Mouse (Mus musculus) erythroblast, embryonic 14.5 days (primary cell): ENCODE measurements at regions not wholly inside any gene's neighbourhood (a gene's known extent, or its start where the extent isn't known, plus 50 kb on each side); places are given as distances from the start of the nearest gene placed in this dataset.

Experiments
- H3K27me3 ChIP-seq: 2 replicates; pipeline ENCODE4 v1.6.1; 2012; ENCODE audit warnings: inconsistent platforms; ENCODE audit not compliant: control insufficient read depth
- H3K36me3 ChIP-seq: 2 replicates; pipeline ENCODE4 v1.6.1; 2012; ENCODE audit warnings: mild to moderate bottlenecking, inconsistent platforms; ENCODE audit not compliant: control insufficient read depth
- H3K4me1 ChIP-seq: 2 replicates; pipeline ENCODE4 v1.6.1; 2012; ENCODE audit warnings: inconsistent platforms; ENCODE audit not compliant: control insufficient read depth
- H3K4me3 ChIP-seq: replicated peaks from 2 replicates; pipeline ENCODE3; 2012; ENCODE audit warnings: moderate library complexity, mild to moderate bottlenecking, inconsistent platforms
- H3K9me3 ChIP-seq: 2 replicates; pipeline ENCODE4 v1.6.1; 2012; ENCODE audit warnings: low read length, inconsistent platforms, mixed read lengths; ENCODE audit not compliant: control insufficient read depth
- GATA1 ChIP-seq: IDR thresholded peaks from 2 replicates; pipeline ENCODE4 v1.6.1; 2012; ENCODE audit warnings: low read length, inconsistent platforms, mixed read lengths
- TAL1 ChIP-seq: IDR thresholded peaks from 3 replicates; pipeline ENCODE4 v1.6.1; 2012; ENCODE audit warnings: low read length, inconsistent platforms, mixed read lengths

DNA sequence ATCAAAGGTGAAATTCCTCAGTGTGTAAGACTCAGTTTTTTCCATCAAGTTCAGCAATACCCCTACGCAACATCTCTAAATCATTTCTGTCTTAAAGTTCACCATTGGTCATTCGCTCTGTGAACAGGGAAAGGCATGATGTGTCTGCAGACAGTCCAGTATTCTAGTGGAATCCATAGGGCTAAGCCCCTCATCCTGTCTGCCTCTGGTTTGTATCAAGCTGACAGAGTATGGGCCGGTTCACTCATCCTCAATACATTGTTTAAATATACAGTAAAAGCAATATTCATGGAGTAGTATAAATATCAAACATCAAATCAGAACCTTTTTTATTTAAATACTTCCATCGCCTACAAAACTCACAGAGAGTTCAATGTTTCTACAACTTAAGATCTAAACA, 152.9 kb upstream of the Paip1 start:
- no peaks in the 10 kb centered on the region for H3K4me1 ChIP-seq
- no peaks in the 10 kb centered on the region for H3K9me3 ChIP-seq
- no peak overlapping the region for H3K4me3 ChIP-seq
- no peaks in the 10 kb centered on the region for H3K36me3 ChIP-seq
- no peak for TF ChIP-seq GATA1
- TF ChIP-seq TAL1, result no peak
- H3K27me3 ChIP-seq, result no peaks in the 10 kb centered on the region

GRCm38 (mm10) chr13:119277308-119277948, 151.0 kb upstream of the Paip1 start:
- no peaks in the 10 kb centered on the region for H3K9me3 ChIP-seq
- no peak overlapping the region for H3K4me3 ChIP-seq
- H3K4me1 ChIP-seq, result no peaks in the 10 kb centered on the region
- TF ChIP-seq TAL1, result no peak
- TF ChIP-seq GATA1, result no peak
- no peaks in the 10 kb centered on the region for H3K27me3 ChIP-seq
- H3K36me3 ChIP-seq, result no peaks in the 10 kb centered on the region

- Histone ChIP-seq H3K4me1 (no peaks in the 10 kb centered on the region), H3K9me3 (no peaks in the 10 kb centered on the region), H3K36me3 (no peaks in the 10 kb centered on the region), H3K27me3 (no peaks in the 10 kb centered on the region), H3K4me3 (no peak overlapping the region)
- TF ChIP-seq TAL1, result no peak
- no peak for TF ChIP-seq GATA1
These were observed 149.0 kb upstream of the Paip1 start for GRCm38 (mm10) chr13:119279449-119279848.

DNA sequence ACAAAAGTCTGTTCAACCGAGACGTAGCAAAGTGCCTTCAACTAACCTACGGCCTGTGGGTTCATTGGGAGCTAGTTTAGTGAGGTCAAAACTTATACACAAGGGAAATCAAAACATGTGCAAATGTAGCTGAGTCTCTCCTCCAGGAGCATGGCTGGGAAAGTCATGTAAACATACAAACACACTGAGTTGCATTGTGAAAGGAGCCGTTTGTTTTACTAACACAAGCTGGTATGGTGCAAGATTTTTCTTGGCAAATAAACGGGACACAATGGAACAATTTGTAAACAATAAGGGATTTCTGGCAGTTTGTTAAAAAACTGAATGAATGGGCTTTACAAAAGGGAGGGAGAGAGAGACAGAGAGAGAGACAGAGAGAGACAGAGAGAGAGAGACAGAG, 147.8 kb upstream of the Paip1 start:
- no peak overlapping the region for H3K4me3 ChIP-seq
- H3K36me3 ChIP-seq, result no peaks in the 10 kb centered on the region
- H3K4me1 ChIP-seq, result no peaks in the 10 kb centered on the region
- TF ChIP-seq TAL1 (no peak), GATA1 (no peak)
- H3K27me3 ChIP-seq, result no peaks in the 10 kb centered on the region
- no peaks in the 10 kb centered on the region for H3K9me3 ChIP-seq

- no peaks in the 10 kb centered on the region for H3K9me3 ChIP-seq
- no peaks in the 10 kb centered on the region for H3K36me3 ChIP-seq
- TF ChIP-seq TAL1 (no peak), GATA1 (no peak)
- H3K4me3 ChIP-seq, result no peak overlapping the region
- no peaks in the 10 kb centered on the region for H3K27me3 ChIP-seq
- no peaks in the 10 kb centered on the region for H3K4me1 ChIP-seq
These were observed 145.0 kb upstream of the Paip1 start for GRCm38 (mm10) chr13:119283448-119283847.

- Histone ChIP-seq H3K4me1 (no peaks in the 10 kb centered on the region), H3K36me3 (no peaks in the 10 kb centered on the region), H3K4me3 (no peak overlapping the region), H3K27me3 (no peaks in the 10 kb centered on the region), H3K9me3 (no peaks in the 10 kb centered on the region)
- TF ChIP-seq TAL1, result no peak
- no peak for TF ChIP-seq GATA1
These were observed 119.2 kb upstream of the Paip1 start for GRCm38 (mm10) chr13:119309238-119309637.

GRCm38 (mm10) chr13:119310013-119310412, 118.4 kb upstream of the Paip1 start:
- no peak for TF ChIP-seq TAL1
- no peak for TF ChIP-seq GATA1
- H3K27me3 ChIP-seq, result no peaks in the 10 kb centered on the region
- H3K9me3 ChIP-seq, result no peaks in the 10 kb centered on the region
- no peaks in the 10 kb centered on the region for H3K36me3 ChIP-seq
- H3K4me1 ChIP-seq, result no peaks in the 10 kb centered on the region
- H3K4me3 ChIP-seq, result no peak overlapping the region

GRCm38 (mm10) chr13:119314356-119314755, 114.0 kb upstream of the Paip1 start:
- Histone ChIP-seq H3K36me3 (no peaks in the 10 kb centered on the region), H3K4me3 (no peak overlapping the region), H3K9me3 (no peaks in the 10 kb centered on the region), H3K27me3 (no peaks in the 10 kb centered on the region), H3K4me1 (no peaks in the 10 kb centered on the region)
- no peak for TF ChIP-seq GATA1
- TF ChIP-seq TAL1, result no peak

DNA sequence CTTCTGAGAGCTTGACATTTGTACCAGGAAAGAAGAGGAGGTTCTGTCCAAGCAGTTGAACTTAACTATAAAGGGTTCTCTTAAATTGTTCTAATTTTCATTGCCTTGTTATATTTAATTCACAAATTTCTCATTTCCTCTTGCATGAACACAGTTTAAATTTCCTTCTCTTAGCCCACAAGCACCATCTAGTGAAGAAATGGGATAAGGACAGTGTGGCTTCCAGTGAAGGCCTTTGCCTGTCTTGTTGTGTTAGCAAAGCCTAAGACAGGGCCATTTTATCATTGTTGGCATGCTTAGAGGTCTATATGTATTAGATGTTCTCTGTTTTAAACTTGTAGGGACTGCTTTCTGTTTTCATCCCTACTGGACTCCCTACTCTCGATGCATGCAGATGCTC, 110.0 kb upstream of the Paip1 start:
- H3K27me3 ChIP-seq, result no peaks in the 10 kb centered on the region
- TF ChIP-seq TAL1, result no peak
- TF ChIP-seq GATA1, result no peak
- H3K36me3 ChIP-seq, result no peaks in the 10 kb centered on the region
- H3K4me3 ChIP-seq, result no peak overlapping the region
- no peaks in the 10 kb centered on the region for H3K9me3 ChIP-seq
- H3K4me1 ChIP-seq, result no peaks in the 10 kb centered on the region

DNA sequence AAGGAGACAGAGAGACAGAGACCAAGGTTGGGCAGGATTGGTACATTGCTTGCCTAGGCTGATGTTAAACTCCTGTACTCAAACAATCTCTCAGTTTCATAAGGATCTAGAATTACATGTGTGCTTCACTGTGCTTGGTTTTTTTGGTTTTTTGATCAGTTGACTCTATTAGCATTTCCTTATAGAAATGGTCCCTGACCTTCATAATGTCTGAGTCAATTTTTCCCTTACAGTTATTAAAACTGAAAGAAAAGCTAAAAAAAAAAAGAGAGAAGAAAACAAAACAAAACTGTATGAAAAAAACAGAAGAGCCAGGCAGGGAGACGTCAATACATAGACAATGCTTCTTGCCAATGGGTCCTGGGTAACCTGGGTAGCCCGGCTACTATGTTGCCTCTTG, 102.9 kb upstream of the Paip1 start:
- no peak overlapping the region for H3K4me3 ChIP-seq
- no peaks in the 10 kb centered on the region for H3K27me3 ChIP-seq
- TF ChIP-seq TAL1, result no peak
- no peak for TF ChIP-seq GATA1
- H3K36me3 ChIP-seq, result no peaks in the 10 kb centered on the region
- no peaks in the 10 kb centered on the region for H3K4me1 ChIP-seq
- no peaks in the 10 kb centered on the region for H3K9me3 ChIP-seq
